In genomic region chr19:16009746-16010337, GRCm38 (mm10) we compare ENCODE assay signal across 19 mouse cellular contexts. TPM values are rescaled to one million over a fixed set of nuclear protein-coding genes. Genes with fewer than 3 reads are reported as not detected.
DNase-seq lines count a peak whose midpoint lies in the region; ATAC-seq lines count a peak whose summit lies in the region.
"Had no signal": no experiment of that assay in that cellular context is flagged by ENCODE, and none has a peak within 500 bp of the region (broad histone marks: within the 10 kb centered on the region; RNA-seq: fewer than 3 reads in every experiment).

No protein-coding gene starts in this region.

- no peaks in the 10 kb centered on the region for H3K27me3 ChIP-seq in forebrain, embryonic 14.5 days (replicated peaks; ENCODE audit: control insufficient read depth, insufficient read depth, low read length)
- no peaks in the 10 kb centered on the region for H3K27me3 ChIP-seq in forebrain, embryonic 10.5 days (ENCODE audit: poor library complexity, severe bottlenecking)
- H3K27me3 ChIP-seq in neural tube, embryonic 11.5 days (ENCODE audit: control insufficient read depth, insufficient read depth, low read length): no peaks in the 10 kb centered on the region
- no peaks in the 10 kb centered on the region for H3K27me3 ChIP-seq in midbrain, embryonic 13.5 days
- H3K27me3 ChIP-seq: CH12.LX; embryonic facial prominence, embryonic 13.5 days; heart, embryonic 15.5 days; limb, embryonic 15.5 days had no signal

- peak overlapping the region; percentile 58; the same call in 1 of the 2 replicates for H3K27ac ChIP-seq in forebrain, embryonic 14.5 days (ENCODE audit: low read depth, low read length)
- H3K27ac ChIP-seq in forebrain, embryonic 10.5 days: no peak overlapping the region
- no peak overlapping the region for H3K27ac ChIP-seq in neural tube, embryonic 11.5 days (ENCODE audit: low read depth, low read length)
- 0 out of 2 replicates have a peak overlapping the region, but pooled peaks have one; percentile 60 for H3K27ac ChIP-seq in midbrain, embryonic 13.5 days
- H3K27ac ChIP-seq: embryonic facial prominence, embryonic 13.5 days; heart, embryonic 15.5 days; limb, embryonic 15.5 days had no signal

- H3K4me3 ChIP-seq in forebrain, embryonic 14.5 days (ENCODE audit: low read depth, low read length): no peak overlapping the region
- no peak overlapping the region for H3K4me3 ChIP-seq in forebrain, embryonic 10.5 days
- no peak overlapping the region for H3K4me3 ChIP-seq in neural tube, embryonic 11.5 days (ENCODE audit: low read depth, low read length)
- no peak overlapping the region for H3K4me3 ChIP-seq in midbrain, embryonic 13.5 days (replicated peaks)
- H3K4me3 ChIP-seq: embryonic facial prominence, embryonic 13.5 days; heart, embryonic 15.5 days; limb, embryonic 15.5 days had no signal

- no peaks in the 10 kb centered on the region for H3K36me3 ChIP-seq in forebrain, embryonic 14.5 days (ENCODE audit: control insufficient read depth, insufficient read depth, low read length)
- no peaks in the 10 kb centered on the region for H3K36me3 ChIP-seq in forebrain, embryonic 10.5 days (replicated peaks)
- no peaks in the 10 kb centered on the region for H3K36me3 ChIP-seq in neural tube, embryonic 11.5 days (ENCODE audit: control insufficient read depth, insufficient read depth, low read length)
- no peaks in the 10 kb centered on the region for H3K36me3 ChIP-seq in midbrain, embryonic 13.5 days
- H3K36me3 ChIP-seq: embryonic facial prominence, embryonic 13.5 days; heart, embryonic 15.5 days; limb, embryonic 15.5 days had no signal

- no peaks in the 10 kb centered on the region for H3K9me3 ChIP-seq in forebrain, embryonic 14.5 days (replicated peaks; ENCODE audit: control insufficient read depth, low read length)
- peaks cover 5% of the 10 kb centered on the region; the same call in 1 of the 2 replicates for H3K9me3 ChIP-seq in forebrain, embryonic 10.5 days
- no peaks in the 10 kb centered on the region for H3K9me3 ChIP-seq in neural tube, embryonic 11.5 days (ENCODE audit: control insufficient read depth, low read length)
- H3K9me3 ChIP-seq in midbrain, embryonic 13.5 days: no peaks in the 10 kb centered on the region
- H3K9me3 ChIP-seq: embryonic facial prominence, embryonic 13.5 days; heart, embryonic 15.5 days; limb, embryonic 15.5 days had no signal

- H3K4me2 ChIP-seq in forebrain, embryonic 14.5 days (ENCODE audit: low read length): no peak overlapping the region
- no peak overlapping the region for H3K4me2 ChIP-seq in neural tube, embryonic 11.5 days (ENCODE audit: low read depth)
- no peak overlapping the region for H3K4me2 ChIP-seq in midbrain, embryonic 13.5 days (replicated peaks)
- H3K4me2 ChIP-seq: embryonic facial prominence, embryonic 13.5 days; heart, embryonic 15.5 days; limb, embryonic 15.5 days had no signal

- peak; percentile 92 for ATAC-seq in forebrain, embryonic 14.5 days
- ATAC-seq in neural tube, embryonic 11.5 days (ENCODE audit: insufficient read depth, low FRiP score, low TSS enrichment): peak; percentile 87
- ATAC-seq in midbrain, embryonic 13.5 days: peak; percentile 90

- WGBS in forebrain, embryonic 14.5 days: 37% methylated on average over 6 of the region's 6 CpGs
- 84% methylated on average over 6 of the region's 6 CpGs for WGBS in forebrain, embryonic 10.5 days
- 69% methylated on average over 6 of the region's 6 CpGs for WGBS in neural tube, embryonic 11.5 days
- WGBS in midbrain, embryonic 13.5 days: 52% methylated on average over 6 of the region's 6 CpGs

- H3K4me1 ChIP-seq in forebrain, embryonic 14.5 days (ENCODE audit: control insufficient read depth, insufficient read depth, low read length): no peaks in the 10 kb centered on the region; the same call in 1 of the 2 replicates
- 0 out of 2 replicates have a peak, but pooled peaks cover 3% of the 10 kb centered on the region for H3K4me1 ChIP-seq in forebrain, embryonic 10.5 days
- no peaks in the 10 kb centered on the region for H3K4me1 ChIP-seq in neural tube, embryonic 11.5 days (ENCODE audit: control insufficient read depth, insufficient read depth, low read length)
- H3K4me1 ChIP-seq in midbrain, embryonic 13.5 days (replicated peaks): peaks cover 3% of the 10 kb centered on the region; the same call in 1 of the 2 replicates
- H3K4me1 ChIP-seq: embryonic facial prominence, embryonic 13.5 days; heart, embryonic 15.5 days; limb, embryonic 15.5 days had no signal

- peak; percentile 63 for DNase-seq in forebrain, embryonic 14.5 days (ENCODE audit: low spot score)
- no peak for DNase-seq in forebrain, embryonic 10.5 days (ENCODE audit: extremely low spot score, low spot score)
- no peak for DNase-seq in neural tube, embryonic 11.5 days (ENCODE audit: low spot score)
- no peak for DNase-seq in neural tube, embryonic 10.5 days (ENCODE audit: extremely low spot score, low spot score)
- no peak for DNase-seq in layer of hippocampus, postnatal 14 days (ENCODE audit: low spot score in 2 of 2)
- DNase-seq in embryo, embryonic 10.5 days (ENCODE audit: low spot score): no peak
- no peak for DNase-seq in spleen, postnatal 14 days (ENCODE audit: low spot score in 2 of 2)
- DNase-seq: adrenal gland, postnatal 10 days; cerebellum, adult 2 months; heart, adult 18-20 months; kidney, adult 8-10 months; kidney, postnatal 36 days; lung, adult 18-20 months; spleen, adult 18-20 months had no signal

- no peak overlapping the region for H3K9ac ChIP-seq in forebrain, embryonic 14.5 days (ENCODE audit: low read length)
- H3K9ac ChIP-seq in neural tube, embryonic 11.5 days (ENCODE audit: low read length): no peak overlapping the region
- no peak overlapping the region for H3K9ac ChIP-seq in midbrain, embryonic 13.5 days (replicated peaks)
- H3K9ac ChIP-seq: embryonic facial prominence, embryonic 13.5 days; heart, embryonic 15.5 days; limb, embryonic 15.5 days had no signal

RNA-seq across cellular contexts. Expression of gene Cep78, which starts 25.1 kb away (rescaled TPM):
- polyA plus RNA-seq in forebrain, embryonic 14.5 days (2014; fragmentation: Nextera tagmentation; extraction: Ambion mirVana): 36.6 and 39.4 TPM in 2 replicates
- 70.6 and 72.5 TPM in 2 replicates for polyA plus RNA-seq in forebrain, embryonic 10.5 days (2016; fragmentation: Nextera tagmentation; extraction: Ambion mirVana)
- 50.9 and 54.8 TPM in 2 replicates for polyA plus RNA-seq in neural tube, embryonic 11.5 days (2014; fragmentation: Nextera tagmentation; extraction: Ambion mirVana)
- 43.3 and 45.4 TPM in 2 replicates for polyA plus RNA-seq in midbrain, embryonic 13.5 days (2015; fragmentation: Nextera tagmentation; extraction: Ambion mirVana)
- total RNA-seq in layer of hippocampus, postnatal 14 days (2021): 10 to 100 TPM; 11.7 to 12.6 TPM

Comparison
In these comparisons a context has a peak if more than half of its experiments do, and no peak if none do; other contexts are left out.
1. H3K27ac ChIP-seq: peak in forebrain, embryonic 14.5 days (single experiment) and midbrain, embryonic 13.5 days (single experiment); none in forebrain, embryonic 10.5 days (single experiment) and neural tube, embryonic 11.5 days (single experiment).
2. Peak in every context shown above with its lines, with median percentiles within 50 percentile points of each other: ATAC-seq.